Mouse (Mus musculus): ENCODE results near the gene Hist1h2bh. TPM values are rescaled to one million over a fixed set of nuclear protein-coding genes. Genes with fewer than 3 reads are reported as not detected.
A peak's percentile ranks its signal among the peaks of the same experiment; 100 is the strongest.

The Hist1h2bh gene
- polyA plus RNA-seq, 2 experiments from 2014 or later = 0.38 TPM; not detected in 1

- peak; percentile 77 for ATAC-seq
These were observed 12.0 kb downstream of the Hist1h2bh start, which contains the start of gene Hist1h4h for GRCm38 (mm10) chr13:23530901-23531875. Hist1h4h (plus strand) TSS chr13:23531050.

GRCm38 (mm10) chr13:23530181-23530900 is 12.9 kb downstream of the Hist1h2bh start:
- peak; percentile 5 for ATAC-seq

GRCm38 (mm10) chr13:23529480-23530165 is 13.6 kb downstream of the Hist1h2bh start:
- ATAC-seq = no peak

DNA sequence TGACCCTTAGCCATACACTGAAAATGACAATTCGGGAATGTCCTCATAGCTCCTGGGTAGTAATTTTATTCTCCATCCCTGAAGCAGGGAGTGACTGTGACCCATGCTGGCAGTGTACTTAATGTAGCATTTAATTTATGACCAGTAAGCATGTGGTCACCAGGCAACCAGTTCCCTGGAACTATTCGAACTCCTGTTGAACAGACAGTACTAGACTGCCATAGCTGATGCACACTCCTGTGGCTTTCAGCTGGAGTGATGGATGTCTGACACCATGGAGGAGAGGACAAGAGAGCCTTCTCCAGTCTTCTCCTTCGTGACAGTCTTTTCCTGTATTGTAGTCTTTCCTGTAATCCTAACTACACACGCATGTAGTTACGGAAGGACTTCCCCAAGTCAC is 14.2 kb downstream of the Hist1h2bh start:
- no peak for ATAC-seq

- ATAC-seq = no peak
These were observed 16.9 kb downstream of the Hist1h2bh start for GRCm38 (mm10) chr13:23526312-23526711.

- ATAC-seq = no peak
These were observed 17.3 kb downstream of the Hist1h2bh start for GRCm38 (mm10) chr13:23525901-23526300.

GRCm38 (mm10) chr13:23524654-23525053 is 18.5 kb downstream of the Hist1h2bh start:
- ATAC-seq = peak; percentile 48

DNA sequence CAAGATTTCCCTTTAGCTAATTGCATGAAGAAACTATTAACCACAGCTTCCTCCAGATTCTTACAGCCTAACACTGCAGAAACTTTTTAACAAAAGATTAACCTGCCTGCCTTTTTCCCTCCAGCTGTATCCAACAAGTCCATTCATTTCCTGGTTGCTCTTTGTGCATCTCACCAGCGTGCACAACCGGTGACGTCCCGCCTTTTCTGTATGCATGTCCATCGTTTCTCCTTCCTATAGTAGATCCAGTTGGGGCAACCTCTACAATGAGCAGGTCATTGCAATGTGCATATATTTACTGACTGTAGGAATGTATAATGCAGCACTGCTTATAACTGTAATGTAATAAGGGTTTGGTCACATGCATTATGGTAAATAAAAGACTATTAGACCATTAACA is 19.2 kb downstream of the Hist1h2bh start:
- no peak for ATAC-seq

GRCm38 (mm10) chr13:23521703-23522102 is 21.5 kb downstream of the Hist1h2bh start:
- no peak for ATAC-seq

DNA sequence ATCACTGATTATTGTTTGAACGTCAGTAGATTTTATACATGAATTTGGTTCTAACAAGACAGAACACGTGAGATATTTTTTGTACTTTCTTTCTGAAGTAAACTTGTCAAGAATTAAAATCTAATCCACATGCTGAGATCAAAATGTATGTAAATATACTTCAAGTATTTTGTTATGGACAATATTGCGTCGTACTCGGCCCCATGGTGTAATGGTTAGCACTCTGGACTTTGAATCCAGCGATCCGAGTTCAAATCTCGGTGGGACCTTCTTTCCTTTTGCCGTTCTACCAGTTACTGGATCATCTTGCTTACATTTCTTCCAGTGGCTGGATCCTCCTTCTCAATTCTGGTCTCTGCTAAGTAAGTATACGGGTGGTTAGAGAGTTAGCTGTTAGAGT is 23.8 kb downstream of the Hist1h2bh start:
- ATAC-seq = peak; percentile 14

DNA sequence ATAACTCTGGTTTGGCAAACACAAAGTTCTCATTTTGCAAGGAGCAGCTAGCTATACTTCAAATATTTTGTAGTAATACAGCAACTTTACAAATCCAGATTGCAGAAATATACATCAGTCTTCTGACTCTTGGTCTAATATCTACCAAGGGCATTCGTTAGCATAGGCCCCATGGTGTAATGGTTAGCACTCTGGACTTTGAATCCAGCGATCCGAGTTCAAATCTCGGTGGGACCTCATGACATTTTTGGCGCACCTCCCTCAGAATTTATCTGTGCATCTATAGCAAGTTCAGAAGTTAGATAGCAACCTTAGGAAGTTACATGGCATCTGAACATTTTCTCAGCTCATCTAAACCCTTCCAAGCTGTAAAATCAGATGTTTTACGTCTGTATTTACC is 24.3 kb downstream of the Hist1h2bh start:
- peak; percentile 31 for ATAC-seq

DNA sequence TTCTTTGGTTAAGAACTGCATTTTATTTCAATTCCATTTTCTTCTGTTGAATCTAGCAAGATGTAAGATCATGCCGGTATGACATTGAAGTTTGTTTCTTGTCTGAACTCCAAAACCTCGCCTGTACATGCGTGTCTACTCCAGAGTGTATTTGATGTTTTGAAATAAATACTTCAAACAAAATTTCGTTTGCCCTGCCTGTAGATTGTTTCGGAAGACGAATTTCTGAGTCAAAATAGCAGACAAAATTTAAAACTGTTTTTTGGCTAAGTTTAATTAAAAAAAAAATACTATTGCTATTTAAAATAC is 24.9 kb downstream of the Hist1h2bh start:
- ATAC-seq = no peak

GRCm38 (mm10) chr13:23517603-23518294 is 25.4 kb downstream of the Hist1h2bh start:
- ATAC-seq = peak; percentile 52

- peak; percentile 40 for ATAC-seq
These were observed 26.2 kb downstream of the Hist1h2bh start for GRCm38 (mm10) chr13:23516822-23517602.

DNA sequence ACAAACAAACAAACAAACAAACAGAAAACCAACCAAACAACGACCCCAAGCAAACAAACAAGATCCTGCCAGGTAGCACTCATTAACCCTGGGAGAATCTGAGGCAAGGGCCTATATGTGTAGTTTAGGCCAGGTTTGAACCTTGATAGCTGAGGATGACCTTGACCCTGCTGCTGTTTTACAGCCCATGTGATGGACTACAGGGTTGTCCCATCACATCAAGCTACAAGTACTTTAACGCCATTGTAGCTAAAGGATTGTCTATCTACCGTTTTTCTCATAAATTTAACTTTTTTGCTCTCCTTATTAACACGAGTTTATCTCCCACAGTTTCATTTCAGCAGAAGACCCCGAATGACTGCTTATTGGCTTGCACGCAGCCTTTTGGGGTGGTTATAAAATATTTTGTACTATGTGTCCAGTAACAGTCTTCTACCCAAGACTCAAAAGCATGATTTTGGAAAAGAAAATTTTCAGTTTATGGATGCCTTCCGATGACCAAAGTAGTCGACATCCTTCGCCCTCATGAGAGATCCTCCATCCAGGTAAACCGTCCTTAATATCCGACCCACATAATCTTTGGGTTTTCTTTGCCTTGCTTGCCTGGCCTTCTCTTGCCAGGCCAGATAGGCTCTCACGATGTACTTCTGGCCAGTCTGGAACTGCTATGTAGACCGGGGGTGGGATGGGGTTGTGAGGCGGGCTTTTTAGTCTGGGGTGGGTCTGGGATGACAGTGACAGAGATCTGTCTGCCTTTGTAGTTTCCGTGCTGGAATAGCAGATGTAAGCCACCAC is 27.2 kb downstream of the Hist1h2bh start:
- no peak for ATAC-seq

- ATAC-seq = no peak
These were observed 27.9 kb downstream of the Hist1h2bh start for GRCm38 (mm10) chr13:23515281-23515680.

DNA sequence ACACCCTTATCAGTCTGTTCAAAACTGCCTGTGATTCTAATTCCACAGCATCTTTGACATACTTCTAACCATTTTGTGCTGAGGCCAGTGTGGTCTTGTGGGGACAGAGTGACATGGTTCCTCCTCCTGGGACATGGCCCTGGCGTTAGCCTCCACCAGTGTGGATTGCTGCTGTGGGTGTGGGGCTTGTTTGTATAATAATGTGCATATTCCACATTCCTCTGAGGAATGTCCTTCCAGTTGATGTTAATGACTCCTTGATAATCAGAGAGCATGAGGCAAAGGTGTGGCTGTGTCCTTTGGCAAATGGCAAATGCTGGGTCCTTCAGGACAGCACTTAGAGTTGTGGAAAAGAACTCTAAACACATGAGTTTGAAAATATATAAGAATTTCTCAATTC is 29.7 kb downstream of the Hist1h2bh start:
- ATAC-seq = no peak

DNA sequence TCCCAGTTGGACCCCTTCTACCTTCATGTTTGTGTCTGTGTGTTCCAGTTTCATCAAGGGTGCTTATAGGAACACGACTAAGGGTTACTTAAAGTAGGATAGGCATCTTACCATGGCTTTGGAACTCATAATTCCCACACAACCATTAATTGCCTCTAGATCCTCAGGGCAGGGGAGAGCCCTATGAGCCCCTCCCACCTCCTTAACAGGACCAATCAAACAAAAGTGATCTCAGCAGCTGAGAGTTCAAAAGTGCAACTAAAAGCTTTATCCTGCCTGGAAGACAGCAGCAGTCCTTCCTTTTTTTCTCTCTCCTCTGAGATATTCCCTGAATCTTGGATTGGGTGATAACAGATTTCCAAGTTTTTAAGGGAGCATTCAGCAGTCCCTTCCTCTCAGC is 33.1 kb downstream of the Hist1h2bh start:
- ATAC-seq = no peak

- ATAC-seq = no peak
These were observed 36.2 kb downstream of the Hist1h2bh start for GRCm38 (mm10) chr13:23506819-23507515.

GRCm38 (mm10) chr13:23506351-23506750 is 36.8 kb downstream of the Hist1h2bh start:
- no peak for ATAC-seq

Measured in activated CD4-positive, CD25-positive, alpha-beta regulatory T cell, adult 4 months (primary cell).